Mouse (Mus musculus): ENCODE results near the gene Prrc2b.

The Prrc2b gene

DNA sequence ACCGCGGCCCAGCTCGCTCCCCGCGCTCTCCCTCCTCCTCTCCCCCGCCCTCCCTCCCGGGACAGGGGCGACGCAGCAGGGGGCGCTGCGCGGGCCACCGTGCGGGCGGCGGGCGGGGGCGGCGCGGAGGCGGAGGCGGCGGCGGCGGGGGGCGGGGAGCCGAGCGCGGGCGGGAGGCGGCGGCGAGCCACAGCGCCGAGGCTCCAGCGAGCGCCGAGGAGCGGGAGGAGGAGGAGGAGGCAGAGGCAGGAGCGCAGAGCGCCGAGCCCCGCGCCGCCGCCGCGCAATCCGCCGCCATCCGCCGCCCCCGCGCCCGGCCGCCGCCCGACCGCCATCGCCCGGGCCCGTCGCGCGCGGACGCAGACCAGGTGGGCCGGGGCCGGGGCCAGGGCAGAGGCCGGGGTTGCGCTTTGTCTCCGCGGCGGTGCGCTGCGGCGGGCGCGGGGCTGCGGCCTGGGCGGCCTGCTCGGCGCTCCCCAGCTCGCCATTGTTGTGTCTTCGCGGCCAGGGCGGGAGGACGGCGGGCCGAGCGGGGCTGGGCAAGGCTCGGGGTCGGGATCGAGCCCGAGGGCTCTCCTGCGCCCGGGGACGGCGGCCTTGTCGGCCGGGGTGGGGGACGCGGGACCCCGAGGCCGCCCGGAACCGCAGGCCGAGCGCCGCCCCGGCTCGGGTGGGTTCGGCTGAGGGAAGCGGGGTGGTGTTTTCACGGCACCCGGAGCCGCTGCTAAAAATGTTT is at the start of gene Prrc2b:
Gene Prrc2b (plus strand): TSS at position 159 of the 736 bp plus-strand sequence.
- DNase-seq (ENCODE audit: low spot score in 2 of 2), result peak in 1 of 2 experiments; percentile 53

DNA sequence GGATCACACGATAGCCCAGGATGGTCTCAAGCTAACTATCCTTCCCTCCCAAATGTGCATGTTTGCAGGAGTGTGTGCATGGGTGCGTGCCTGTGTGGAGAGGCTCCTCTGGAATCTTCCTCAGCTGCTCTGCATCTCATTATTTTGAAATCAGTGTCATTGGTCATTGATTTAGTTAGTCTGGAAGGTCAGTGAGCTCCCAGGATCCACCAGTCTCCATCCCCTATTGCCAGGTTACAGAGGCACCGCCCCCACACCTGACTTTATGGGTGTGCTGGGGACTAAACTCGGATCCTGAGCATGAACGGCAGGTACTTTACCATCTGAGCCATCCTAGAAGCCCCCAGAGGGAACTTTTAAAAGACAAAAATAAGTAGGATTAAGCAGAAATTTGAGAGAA is 47.9 kb upstream of the Prrc2b start:
- DNase-seq (ENCODE audit: low spot score in 2 of 2), result no peak

DNA sequence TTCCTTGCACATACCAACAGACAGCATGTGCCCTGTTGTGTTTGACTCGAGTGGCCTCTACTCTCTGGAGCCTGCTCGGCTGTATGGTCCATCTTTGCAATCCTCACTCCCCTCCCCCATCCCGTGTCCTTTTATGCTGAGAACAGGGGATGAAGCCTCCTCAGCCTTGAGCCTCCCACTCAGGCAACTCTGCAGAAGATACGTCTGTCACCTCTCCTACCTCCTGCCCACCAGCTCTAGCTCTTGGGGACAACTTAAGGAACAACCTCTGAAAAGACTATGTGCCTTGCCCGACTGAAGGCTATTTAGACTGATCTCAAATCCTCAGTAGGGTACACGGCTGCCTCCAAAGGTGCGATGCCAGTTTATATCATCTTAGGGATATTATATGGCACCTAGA is 47.3 kb upstream of the Prrc2b start:
- DNase-seq (ENCODE audit: low spot score in 2 of 2), result no peak

DNA sequence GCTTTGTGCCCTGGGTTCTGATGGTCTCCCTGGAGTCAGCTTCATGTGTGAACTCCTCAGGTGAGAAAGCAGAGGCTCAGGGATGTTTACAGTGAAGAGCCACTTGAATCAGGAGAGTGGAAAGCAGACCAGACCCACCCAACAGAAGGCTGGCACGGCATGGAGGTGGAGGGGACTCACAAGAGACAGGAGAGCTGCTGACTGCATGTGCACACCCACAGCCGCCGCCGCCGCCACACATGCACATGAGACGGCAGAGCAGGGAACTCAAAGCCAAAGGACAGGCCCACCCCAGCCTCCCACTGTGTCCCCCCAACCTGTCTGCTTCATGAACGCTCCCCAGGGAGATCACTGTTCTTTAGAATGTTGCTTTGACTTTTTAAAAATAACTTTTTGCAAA is 46.8 kb upstream of the Prrc2b start:
- no peak for DNase-seq (ENCODE audit: low spot score in 2 of 2)

DNA sequence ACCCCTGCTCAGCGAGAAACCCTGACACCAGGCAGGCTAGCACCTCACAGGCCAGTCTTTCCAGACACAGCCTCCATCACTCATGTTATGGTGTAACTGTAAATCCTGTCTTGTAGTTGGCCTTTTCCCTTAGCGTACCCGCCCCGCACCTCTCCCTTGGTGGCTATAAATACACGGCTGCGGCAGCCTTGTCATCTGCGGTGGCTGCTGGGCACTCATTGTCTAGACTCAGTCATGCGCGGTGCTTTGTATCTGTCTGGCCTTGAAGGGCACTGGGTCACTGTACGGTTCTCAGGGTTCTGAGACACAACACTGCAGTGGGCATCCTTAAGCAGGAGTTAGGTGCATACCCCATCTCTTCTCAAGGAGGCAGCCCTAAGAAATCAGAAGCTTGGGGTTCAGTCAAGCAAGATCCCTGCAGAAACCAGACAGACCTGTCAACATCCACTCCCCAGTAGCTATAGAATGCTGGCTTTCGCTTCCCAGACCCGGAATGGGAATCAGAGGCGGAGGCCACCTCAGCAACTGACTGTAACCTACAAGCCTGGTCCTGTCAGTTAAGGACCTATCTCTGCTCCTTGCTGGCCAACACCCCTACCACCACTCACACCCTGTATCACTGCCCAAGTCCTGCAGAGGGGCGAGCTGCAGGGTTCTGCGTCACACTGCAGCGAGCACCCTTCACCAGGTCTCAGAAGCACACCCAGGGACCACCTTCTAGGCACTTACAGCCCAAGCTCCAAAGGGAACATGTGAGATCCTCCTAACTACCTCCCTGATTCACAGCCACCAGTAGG is 45.6 kb upstream of the Prrc2b start:
- no peak for DNase-seq (ENCODE audit: low spot score in 2 of 2)

DNA sequence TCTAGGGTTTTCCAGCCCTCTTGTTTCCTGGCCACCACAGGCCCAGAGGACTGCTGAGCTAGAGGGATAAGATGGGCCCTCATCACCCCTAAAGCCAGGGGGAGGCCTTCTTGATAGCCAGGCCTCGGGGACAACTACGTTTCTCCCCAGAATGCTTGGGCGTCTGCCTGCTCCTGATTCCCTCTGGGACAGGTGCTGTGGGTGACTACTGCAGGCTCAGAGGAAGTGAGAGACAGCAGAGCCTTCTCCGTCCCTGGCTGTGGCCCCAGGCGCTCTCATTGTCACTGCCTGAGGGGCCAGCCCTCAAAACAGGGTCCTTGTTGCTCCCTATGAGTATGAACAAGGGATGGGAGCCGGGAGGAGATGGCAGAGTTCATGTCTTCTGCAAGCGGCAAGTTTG is 45.0 kb upstream of the Prrc2b start:
- DNase-seq (ENCODE audit: low spot score in 2 of 2), result no peak

DNA sequence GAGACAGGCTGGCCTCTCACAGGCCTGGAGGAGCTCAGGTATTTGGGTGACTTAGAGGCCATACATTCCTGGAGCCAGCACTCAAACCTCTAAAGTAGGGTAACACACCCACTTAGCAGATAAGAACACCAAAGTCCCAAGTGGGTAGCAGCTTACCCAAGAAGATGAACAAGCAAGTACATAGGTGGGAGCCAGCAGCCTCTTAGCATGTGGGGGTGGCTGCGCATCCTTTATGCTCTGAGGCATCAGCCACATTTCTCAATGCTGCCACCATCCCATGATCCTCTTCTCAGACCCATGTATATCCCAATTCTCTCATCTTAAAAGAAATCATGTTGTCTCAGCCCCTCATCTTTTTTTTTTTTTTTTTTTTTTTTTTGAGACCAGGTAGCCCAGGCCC is 39.6 kb upstream of the Prrc2b start:
- DNase-seq (ENCODE audit: low spot score in 2 of 2), result no peak

DNA sequence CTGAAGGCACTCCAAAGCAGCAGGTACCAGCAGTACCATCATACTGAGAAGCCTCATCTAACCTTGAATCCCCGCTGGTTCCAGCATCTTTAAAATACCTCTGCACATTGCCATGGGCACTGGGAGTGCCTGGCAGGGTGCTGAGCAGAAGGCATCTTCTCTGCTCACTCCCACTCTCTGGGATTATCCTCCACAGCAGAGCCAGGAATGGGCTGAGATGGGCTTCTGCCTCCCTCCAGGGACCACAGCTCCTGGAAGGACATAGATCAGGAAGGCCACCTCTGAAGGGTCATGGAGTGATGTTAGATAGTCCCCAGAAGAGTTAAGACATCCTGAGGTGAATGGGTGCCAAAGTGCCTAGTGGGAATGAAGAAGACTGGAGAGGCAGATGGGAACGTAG is 38.3 kb upstream of the Prrc2b start:
- no peak for DNase-seq (ENCODE audit: low spot score in 2 of 2)

DNA sequence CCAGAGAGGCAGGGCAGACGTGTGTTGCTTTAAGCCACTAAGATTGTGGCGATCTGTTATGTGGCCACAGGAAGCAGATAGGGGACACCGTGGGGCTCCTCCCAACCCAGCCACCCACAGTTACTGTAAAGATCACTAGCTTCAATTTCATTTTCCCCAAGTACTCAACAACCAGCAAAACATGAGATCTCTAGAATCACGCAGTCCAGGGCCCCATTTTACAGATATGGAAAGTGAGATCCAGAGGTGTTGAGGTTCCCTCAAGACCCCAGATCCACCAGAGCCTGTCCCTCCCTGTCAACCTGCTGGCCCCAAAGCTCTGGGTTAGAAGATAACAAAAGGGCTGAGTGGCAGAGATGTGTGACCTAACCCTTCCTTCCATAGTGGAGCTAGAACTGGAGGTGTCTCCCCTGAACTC is 35.0 kb upstream of the Prrc2b start:
- no peak for DNase-seq (ENCODE audit: low spot score in 2 of 2)

DNA sequence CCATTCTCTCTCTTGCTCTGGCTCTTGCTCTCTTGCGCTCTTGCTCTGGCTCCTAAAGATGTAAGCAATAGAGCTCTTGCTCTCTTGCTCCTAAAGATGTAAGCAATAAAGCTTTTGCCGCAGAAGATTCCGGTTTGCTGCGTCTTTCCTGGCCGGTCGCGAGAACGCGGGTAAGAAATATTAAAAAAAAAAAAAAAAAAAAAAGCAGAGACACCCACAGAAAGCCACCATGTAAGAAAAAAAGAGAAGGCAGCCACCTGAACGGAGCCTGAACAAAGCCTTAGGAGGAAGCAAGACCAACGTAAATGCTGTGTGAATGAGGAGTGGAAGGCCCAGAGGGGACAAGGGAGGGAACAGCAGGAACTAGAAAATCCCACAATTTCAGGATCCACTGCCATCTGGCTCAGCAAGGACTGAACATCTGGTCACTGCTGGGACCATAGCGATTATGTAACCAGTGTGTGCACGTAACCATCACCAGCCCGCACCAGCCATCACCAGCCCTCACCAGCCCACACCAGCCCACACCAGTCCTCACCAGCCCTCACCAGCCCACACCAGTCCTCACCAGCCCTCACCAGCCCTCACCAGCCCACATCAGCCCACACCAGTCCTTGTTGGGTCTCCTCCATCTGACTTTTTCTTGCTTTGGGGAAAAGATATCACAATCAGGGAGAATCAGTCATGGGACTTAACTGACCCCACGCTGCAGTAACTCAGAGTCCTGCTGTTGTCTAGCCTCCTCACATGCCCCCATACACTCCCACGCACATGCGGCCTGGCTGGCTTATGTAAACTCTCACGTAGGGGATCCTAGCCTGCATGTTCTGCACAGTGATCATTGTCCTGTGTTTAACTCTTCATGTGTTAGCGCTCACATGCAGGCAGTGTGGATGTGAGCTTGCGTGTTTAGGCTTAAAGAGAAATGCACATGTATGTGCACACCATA is 30.8 kb upstream of the Prrc2b start:
- no peak for DNase-seq (ENCODE audit: low spot score in 2 of 2)

DNA sequence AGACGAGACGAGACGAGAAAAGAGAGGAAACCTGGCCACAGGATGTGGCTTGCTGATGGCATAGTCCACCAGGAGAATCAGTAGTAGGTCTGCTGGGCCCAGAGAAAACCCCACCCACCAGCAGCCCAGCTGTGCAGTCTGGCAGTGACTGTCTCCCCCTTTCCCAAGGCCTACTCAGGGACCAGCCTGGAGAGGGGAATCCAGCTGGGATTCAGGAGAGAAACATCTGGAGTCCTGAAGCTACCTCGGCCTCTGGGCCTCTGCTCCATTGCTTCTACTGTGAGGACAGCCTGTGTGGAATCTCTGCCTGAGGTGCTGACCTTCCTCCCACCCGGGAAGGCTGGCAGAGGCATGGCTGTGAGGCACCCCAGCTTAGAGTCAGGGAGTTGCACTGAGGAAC is 29.7 kb upstream of the Prrc2b start:
- no peak for DNase-seq (ENCODE audit: low spot score in 2 of 2)

DNA sequence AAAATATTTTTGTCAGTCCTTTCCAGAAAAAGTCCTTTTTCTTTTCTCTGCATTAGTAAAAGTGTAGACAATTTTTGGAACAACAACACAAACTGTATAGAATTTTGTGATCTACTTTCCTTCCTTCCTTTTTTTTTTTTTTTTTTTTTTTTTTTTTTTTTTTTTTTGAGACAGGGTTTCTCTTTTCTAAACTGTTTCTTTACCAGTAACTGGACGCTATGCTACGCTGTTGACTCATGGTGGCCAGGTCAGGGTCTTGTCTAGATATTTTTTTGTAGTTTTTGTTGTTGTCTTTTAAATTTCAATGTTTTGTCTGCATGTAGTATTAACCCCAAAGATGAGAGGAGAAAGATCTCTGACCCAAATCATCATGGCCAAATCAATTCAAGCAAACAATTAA is 29.1 kb upstream of the Prrc2b start:
- DNase-seq (ENCODE audit: low spot score in 2 of 2), result no peak

DNA sequence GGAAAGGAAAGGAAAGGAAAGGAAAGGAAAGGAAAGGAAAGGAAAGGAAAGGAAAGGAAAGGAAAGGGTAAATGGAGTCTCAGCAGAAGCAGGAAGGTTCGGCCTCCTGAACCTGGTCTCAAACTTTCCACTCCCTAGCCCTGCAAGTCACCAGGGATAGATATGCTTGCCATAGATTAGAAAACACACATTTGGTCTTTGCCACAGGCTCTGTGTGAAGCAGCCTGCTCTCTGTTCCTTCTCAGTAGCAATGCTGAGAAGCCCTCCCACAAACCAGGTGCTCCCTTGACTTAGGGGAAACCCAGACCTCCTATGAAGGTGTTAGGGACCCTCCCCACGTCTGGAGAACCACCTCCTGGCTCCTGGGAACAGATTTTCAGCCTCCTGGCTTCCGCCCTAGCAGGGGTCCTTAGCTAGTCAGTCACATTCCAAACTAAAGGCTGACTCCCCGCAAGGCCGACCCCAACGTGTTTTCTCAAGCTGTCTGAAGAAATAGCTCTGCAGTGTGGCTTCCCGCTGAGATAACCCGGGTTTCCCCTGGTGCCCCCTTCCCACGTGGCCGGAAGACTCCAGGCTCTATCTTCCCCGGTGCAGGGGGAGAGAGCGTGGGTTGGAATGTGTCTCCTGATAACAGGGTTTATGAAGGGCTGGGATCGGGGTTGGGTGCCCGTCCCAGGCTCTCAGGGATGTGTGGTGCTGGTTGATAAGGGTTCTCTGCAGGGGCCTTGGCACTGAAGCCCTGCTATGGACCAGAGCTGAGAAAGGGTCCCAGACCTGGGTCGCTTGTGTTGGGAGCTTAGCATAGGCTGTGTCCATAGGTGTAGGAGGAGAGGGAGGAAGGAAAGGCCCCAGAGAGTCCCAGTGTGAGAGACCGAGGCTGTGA is 23.0 kb upstream of the Prrc2b start:
- DNase-seq (ENCODE audit: low spot score in 2 of 2), result no peak

DNA sequence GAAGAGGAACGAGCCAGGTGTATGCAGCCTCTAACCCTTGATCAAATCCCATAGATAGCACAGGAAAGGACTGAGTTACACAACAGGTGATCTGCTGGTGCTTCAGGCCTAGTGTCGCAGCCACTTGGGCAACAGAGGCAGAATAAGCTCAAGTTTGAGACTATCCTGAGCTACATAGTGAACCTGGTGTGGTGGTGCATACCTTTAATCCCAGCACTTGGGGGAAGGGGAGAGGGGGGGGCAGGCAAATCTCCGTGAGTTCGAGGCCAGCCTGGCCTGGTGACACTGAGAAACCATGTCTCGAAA is 22.4 kb upstream of the Prrc2b start:
- DNase-seq (ENCODE audit: low spot score in 2 of 2), result no peak

DNA sequence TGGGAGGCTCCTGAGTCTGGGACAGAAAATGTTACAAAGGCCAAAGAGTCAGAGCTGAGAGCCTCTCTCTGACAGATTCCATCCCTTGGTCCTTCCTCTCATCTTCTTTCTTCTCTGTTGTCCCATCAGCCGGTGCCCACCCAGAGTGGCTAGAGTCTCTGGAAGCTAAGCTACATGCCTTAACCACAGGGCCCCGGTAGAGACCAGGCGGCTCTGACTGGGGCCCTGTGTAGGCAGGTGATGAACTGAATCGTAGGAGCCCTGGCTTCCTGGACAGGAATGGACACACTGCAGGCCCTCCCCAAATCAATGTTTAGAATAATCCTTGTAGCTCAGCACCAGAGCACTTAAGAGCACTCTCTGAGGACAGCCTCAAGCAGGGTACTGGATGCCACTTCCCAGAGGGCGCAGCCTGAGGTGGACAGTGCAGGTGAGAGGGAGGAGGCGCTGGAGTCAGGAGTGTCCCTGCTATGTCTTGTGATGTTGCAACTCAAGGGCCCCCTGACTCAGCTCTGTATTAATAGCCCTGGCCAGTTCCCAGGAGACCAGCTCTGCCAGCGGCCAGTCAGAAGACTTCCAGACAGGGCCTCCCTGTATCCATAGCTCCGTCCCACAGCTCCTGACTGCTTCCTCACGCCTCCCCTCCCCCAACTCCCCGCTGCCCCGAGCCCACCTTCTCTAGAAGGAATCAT is 21.4 kb upstream of the Prrc2b start:
- DNase-seq (ENCODE audit: low spot score in 2 of 2), result no peak

DNA sequence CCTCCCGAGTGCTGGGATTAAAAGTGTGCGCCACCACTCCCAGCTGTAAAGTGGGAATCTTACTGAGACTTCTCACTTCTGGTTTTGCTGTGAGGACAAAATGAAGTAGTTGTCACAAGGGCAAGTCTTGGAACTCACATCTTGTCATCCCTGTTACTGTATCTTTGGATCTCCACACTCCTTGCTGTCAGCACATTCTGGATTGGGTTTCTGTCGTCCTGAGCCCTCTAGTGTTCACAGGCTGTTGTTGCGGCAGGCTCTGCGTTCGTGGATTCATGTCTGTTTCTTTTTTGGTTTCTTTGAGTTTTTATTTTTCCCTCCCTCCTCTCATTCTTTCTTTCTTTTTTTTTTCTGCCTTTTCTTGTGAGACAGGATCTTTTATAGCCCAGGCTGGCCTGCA is 20.4 kb upstream of the Prrc2b start:
- DNase-seq (ENCODE audit: low spot score in 2 of 2), result no peak

DNA sequence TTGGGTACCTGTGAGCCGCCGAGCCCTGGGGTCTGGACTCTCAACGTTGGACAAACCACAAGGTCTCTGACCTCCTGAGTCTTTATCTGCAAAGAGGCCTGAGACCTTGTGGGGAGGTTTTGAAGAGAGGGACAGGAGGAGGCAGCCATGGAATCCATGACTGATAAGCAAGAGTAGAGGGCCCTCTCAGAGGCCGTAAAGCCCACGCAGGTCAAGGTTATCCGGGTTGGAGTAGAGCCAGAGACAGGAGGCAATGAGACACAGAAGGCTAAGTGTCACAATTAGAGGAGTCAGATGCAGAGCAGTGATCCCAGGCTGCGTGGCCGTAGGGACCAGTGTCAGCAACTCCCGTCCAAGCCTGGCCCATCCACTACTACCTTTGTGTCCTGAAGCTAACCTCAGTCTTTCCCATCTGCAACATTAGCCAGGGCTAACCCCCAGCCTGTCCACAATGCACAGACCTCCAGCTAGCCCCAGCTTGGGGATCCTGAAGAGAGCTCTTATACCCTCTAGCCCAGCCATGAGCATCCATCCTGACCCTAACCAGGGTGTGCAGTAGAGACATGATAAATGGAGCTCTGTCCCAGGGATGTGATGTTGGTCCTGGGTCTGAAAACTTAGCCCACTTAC is 19.6 kb upstream of the Prrc2b start:
- DNase-seq (ENCODE audit: low spot score in 2 of 2), result no peak

DNA sequence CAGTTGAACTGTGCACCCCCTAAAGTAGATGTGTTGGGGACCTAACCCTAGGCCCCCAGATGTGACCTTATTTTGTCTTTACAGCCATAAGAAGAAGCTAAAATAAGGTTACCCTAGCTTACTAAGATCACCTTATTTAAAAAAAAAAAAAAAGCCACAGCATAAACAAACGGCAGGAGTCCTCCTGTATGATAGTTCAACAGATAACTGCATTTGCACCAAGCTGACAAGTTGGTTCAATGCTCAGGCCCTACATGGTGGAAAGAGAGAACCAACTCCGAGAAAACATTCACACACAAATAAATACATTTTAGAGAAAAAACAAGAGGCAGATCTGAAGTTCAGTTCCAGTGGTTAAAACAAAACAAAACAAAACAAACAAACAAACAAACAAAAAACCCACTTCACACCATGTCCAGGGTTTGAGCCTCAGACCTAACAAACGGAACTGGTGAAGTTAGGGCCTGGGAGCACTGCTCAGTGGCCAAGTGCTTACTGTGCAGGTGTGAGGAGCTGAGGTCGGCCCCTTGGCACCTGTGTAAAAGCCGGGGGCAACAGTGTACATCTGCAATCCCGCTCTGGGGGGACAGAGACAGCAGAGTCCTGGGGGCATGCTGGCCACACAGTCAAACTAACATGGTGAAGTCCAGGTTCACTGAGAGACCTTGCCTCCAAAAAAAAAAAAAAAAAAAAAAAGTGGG is 18.9 kb upstream of the Prrc2b start:
- DNase-seq (ENCODE audit: low spot score in 2 of 2), result no peak

DNA sequence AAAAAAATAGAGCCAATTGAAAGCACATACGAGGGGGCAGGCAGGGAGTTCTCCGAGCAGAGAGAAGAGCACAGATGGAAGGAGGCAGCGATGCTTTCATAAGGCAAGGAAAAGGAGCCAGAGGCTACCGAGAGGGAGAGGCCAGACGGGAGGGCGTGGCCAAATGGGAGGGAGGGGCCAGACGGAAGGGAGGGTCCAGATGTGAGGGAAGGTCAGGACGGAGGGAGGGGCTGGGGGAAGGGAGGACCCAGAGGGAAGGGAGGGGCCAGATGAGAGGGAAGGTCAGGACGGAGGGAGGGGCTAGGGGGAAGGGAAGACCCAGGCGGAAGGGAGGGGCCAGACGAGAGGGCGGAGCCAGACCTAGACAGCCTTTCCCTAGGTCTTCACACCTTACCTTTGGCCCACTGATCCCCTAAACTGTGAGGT is 18.3 kb upstream of the Prrc2b start:
- DNase-seq (ENCODE audit: low spot score in 2 of 2), result peak in 1 of 2 experiments; percentile 48

DNA sequence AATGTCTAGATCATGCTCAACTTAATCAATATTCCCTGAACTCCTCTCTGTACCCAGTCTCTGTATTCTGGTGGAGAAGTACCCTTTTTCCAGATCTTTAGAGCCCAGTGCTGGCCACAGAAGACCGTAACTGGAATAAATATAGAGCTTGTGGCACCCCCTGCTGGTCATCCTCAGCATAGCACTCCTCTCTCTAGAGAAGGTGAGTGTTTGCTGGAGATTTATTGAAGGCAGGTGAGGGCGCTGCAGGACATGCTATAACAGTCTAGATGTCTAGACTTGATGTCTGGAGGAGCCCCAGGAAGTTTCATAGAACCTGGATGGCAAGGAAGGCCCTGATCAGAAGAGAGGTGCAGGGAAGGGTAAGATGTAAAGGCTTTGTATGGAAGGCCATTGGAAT is 16.8 kb upstream of the Prrc2b start:
- peak; percentile 66 to 87 for DNase-seq (ENCODE audit: low spot score in 2 of 2)

Data from urinary bladder, adult 18-20 months (tissue).